Mouse (Mus musculus) embryonic facial prominence, embryonic 14.5 days (tissue): Measurements from ENCODE around the gene Dcpp2. TPM values are rescaled to one million over a fixed set of nuclear protein-coding genes. Genes with fewer than 3 reads are reported as not detected.

ENCODE experiments used
- polyA plus RNA-seq: library from polyadenylated mRNA; unstranded; fragments of >200 nt; fragmentation: Nextera tagmentation; extraction: Ambion mirVana; gene quantifications from 2 replicates; pipeline ENCODE4 v1.2.1, GENCODE M21; 2014

Dcpp2 gene
- polyA plus RNA-seq, 1 experiment from 2014 or later = not detected

Other genes starting within 250 kb of the Dcpp2 start
- gene Mmp25, start 235.6 kb upstream of the Dcpp2 start, polyA plus RNA-seq = 0.90 and 1.4 TPM in 2 replicates
- 3.1 and 3.9 TPM in 2 replicates for gene Bicdl2, start 220.4 kb upstream of the Dcpp2 start, polyA plus RNA-seq
- 94.8 and 107 TPM in 2 replicates for gene Hcfc1r1, start 207.3 kb upstream of the Dcpp2 start, polyA plus RNA-seq
- 35.1 and 38.1 TPM in 2 replicates for gene Thoc6, start 207.0 kb upstream of the Dcpp2 start, polyA plus RNA-seq
- gene Tnfrsf12a, start 203.4 kb upstream of the Dcpp2 start, polyA plus RNA-seq = 23.3 and 30.7 TPM in 2 replicates
- 17.0 and 22.6 TPM in 2 replicates for gene Cldn6, start 201.6 kb upstream of the Dcpp2 start, polyA plus RNA-seq
- 14.6 and 17.9 TPM in 2 replicates for gene Cldn9, start 196.9 kb upstream of the Dcpp2 start, polyA plus RNA-seq
- 1.6 and 2.8 TPM in 2 replicates for gene 1520401A03Rik, start 158.1 kb upstream of the Dcpp2 start, polyA plus RNA-seq
- 39.6 and 40.3 TPM in 2 replicates for gene Pkmyt1, start 154.5 kb upstream of the Dcpp2 start, polyA plus RNA-seq
- gene Paqr4, start 140.0 kb upstream of the Dcpp2 start, polyA plus RNA-seq = 20.9 and 22.9 TPM in 2 replicates
- 12.9 and 21.2 TPM in 2 replicates for gene Kremen2, start 135.0 kb upstream of the Dcpp2 start, polyA plus RNA-seq
- 62.9 and 74.7 TPM in 2 replicates for gene Flywch1, start 109.3 kb upstream of the Dcpp2 start, polyA plus RNA-seq
- gene Flywch2, start 94.8 kb upstream of the Dcpp2 start, polyA plus RNA-seq = 27.0 and 33.9 TPM in 2 replicates
- 320 and 345 TPM in 2 replicates for gene Srrm2, start 90.3 kb upstream of the Dcpp2 start, polyA plus RNA-seq
- 1,099 and 1,112 TPM in 2 replicates for gene Elob, start 51.7 kb upstream of the Dcpp2 start, polyA plus RNA-seq
- 0.77 and 0.88 TPM in 2 replicates for gene Prss33, start 44.8 kb upstream of the Dcpp2 start, polyA plus RNA-seq
- 0.25 TPM in 1 of 2 replicates, not detected in the other for gene Prss32, start 37.0 kb upstream of the Dcpp2 start, polyA plus RNA-seq
- gene Prss41, start 36.7 kb upstream of the Dcpp2 start, polyA plus RNA-seq = 0.64 and 1.1 TPM in 2 replicates
- not detected in 2 replicates for gene Prss21, start 12.8 kb upstream of the Dcpp2 start, polyA plus RNA-seq
- gene Dcpp1, start within 50 bp of the Dcpp2 start, polyA plus RNA-seq = 2.3 and 6.8 TPM in 2 replicates
- 3.9 and 15.6 TPM in 2 replicates for gene Dcpp3, start 36.6 kb downstream of the Dcpp2 start, polyA plus RNA-seq
- gene Sbp, start 60.8 kb downstream of the Dcpp2 start, polyA plus RNA-seq = not detected in 2 replicates
- gene Sbpl, start 74.4 kb downstream of the Dcpp2 start, polyA plus RNA-seq = not detected in 2 replicates
- not detected in 2 replicates for gene Prss30, start 99.7 kb downstream of the Dcpp2 start, polyA plus RNA-seq
- 0.50 and 0.56 TPM in 2 replicates for gene Prss22, start 117.2 kb downstream of the Dcpp2 start, polyA plus RNA-seq
- 0.60 and 1.0 TPM in 2 replicates for gene Prss27, start 157.3 kb downstream of the Dcpp2 start, polyA plus RNA-seq
- gene Kctd5, start 192.6 kb downstream of the Dcpp2 start, polyA plus RNA-seq = 56.3 and 57.6 TPM in 2 replicates